Mouse (Mus musculus) spleen, adult 2 months (tissue): ENCODE results near the gene Ckap2l. TPM values are rescaled to one million over a fixed set of nuclear protein-coding genes. Genes with fewer than 3 reads are reported as not detected.

Experiments used
- DNase-seq, 2 experiments: peaks; one replicate each; pipeline versions ENCODE4 v3.0.0 to v3.0.0-alpha.2; 2012 to 2021; ENCODE audit warnings: low spot score in 2 of 2, low read depth in 1 of 2
- H3K27ac ChIP-seq: fragments of 200-500 bp; 2 replicates; pipeline ENCODE4 v1.5.1; 2012; ENCODE audit warnings: low read length, inconsistent platforms; ENCODE audit not compliant: insufficient read depth
- H3K27me3 ChIP-seq: fragments of 200-500 bp; 2 replicates; pipeline ENCODE4 v1.6.1; 2012; ENCODE audit warnings: mild to moderate bottlenecking, moderate library complexity, low read length, inconsistent platforms; ENCODE audit not compliant: control insufficient read depth, insufficient read depth
- H3K36me3 ChIP-seq: fragments of 200-500 bp; 2 replicates; pipeline ENCODE4 v1.6.1; 2012; ENCODE audit warnings: mild to moderate bottlenecking, low read length, inconsistent platforms; ENCODE audit not compliant: control insufficient read depth, insufficient read depth
- H3K4me1 ChIP-seq: fragments of 200-500 bp; 2 replicates; pipeline ENCODE4 v1.6.1; 2011; ENCODE audit warnings: inconsistent platforms; ENCODE audit not compliant: control insufficient read depth, insufficient read depth, insufficient read length
- H3K4me3 ChIP-seq: fragments of 200-500 bp; 2 replicates; pipeline ENCODE4 v1.5.1; 2011; ENCODE audit warnings: mild to moderate bottlenecking, inconsistent platforms; ENCODE audit not compliant: insufficient read depth, insufficient read length; ENCODE audit errors: extremely low read depth
- CTCF ChIP-seq: fragments of 200-500 bp; IDR thresholded peaks from 2 replicates; pipeline ENCODE4 v1.5.1; 2011; ENCODE audit warnings: mild to moderate bottlenecking, inconsistent platforms; ENCODE audit not compliant: insufficient read depth, insufficient read length, insufficient replicate concordance; ENCODE audit errors: extremely low read depth
- POLR2A ChIP-seq: fragments of 200-500 bp; IDR thresholded peaks from 2 replicates; pipeline ENCODE4 v1.6.1; 2011; ENCODE audit warnings: low read depth, low read length, inconsistent platforms
- WGBS: fragments of 180-500 bp; shearing (Covaris S2); methylation state at CpG from one replicate; pipeline ENCODE4 v1.1.7; 2018; 5-methylcytosine and 5-hydroxymethylcytosine counted together
- polyA plus RNA-seq: library from polyadenylated mRNA; depleted of rRNA; stranded (reverse); fragments of >200 nt; gene quantifications from 2 replicates; pipeline ENCODE4 v1.2.3, GENCODE M21; 2012; rRNA removed

The Ckap2l gene
- polyA plus RNA-seq, 1 experiment, result 0.84 TPM

GRCm38 (mm10) chr2:129221097-129221632 lies 75.8 kb downstream of the Ckap2l start:
- H3K36me3 ChIP-seq, result no peaks in the 10 kb centered on the region
- 53% methylated on average over 9 of the region's 9 CpGs for WGBS
- H3K4me1 ChIP-seq, result no peaks in the 10 kb centered on the region
- no peak for TF ChIP-seq POLR2A
- TF ChIP-seq CTCF, result no peak
- DNase-seq, result no peak
- H3K27ac ChIP-seq, result no peak overlapping the region
- no peaks in the 10 kb centered on the region for H3K27me3 ChIP-seq
- no peak overlapping the region for H3K4me3 ChIP-seq

- Histone ChIP-seq H3K4me1 (no peaks in the 10 kb centered on the region), H3K36me3 (no peaks in the 10 kb centered on the region), H3K4me3 (no peak overlapping the region), H3K27me3 (no peaks in the 10 kb centered on the region), H3K27ac (no peak overlapping the region)
- DNase-seq, result no peak
- WGBS, result 93% methylated on average over 4 of the region's 4 CpGs
- TF ChIP-seq POLR2A, result no peak
- TF ChIP-seq CTCF, result no peak
Measured at GRCm38 (mm10) chr2:129218537-129219105, 78.4 kb downstream of the Ckap2l start.

Other genes starting within 250 kb of the Ckap2l start
- gene Vinac1, start 249.0 kb downstream of the Ckap2l start, polyA plus RNA-seq, result 0.01 TPM in 1 of 2 replicates, not detected in the other
- 2.1 and 2.2 TPM in 2 replicates for gene Ttl, start 231.3 kb downstream of the Ckap2l start, polyA plus RNA-seq
- 22.2 and 23.9 TPM in 2 replicates for gene Polr1b, start 196.2 kb downstream of the Ckap2l start, polyA plus RNA-seq
- gene Chchd5, start 167.5 kb downstream of the Ckap2l start, polyA plus RNA-seq, result 17.8 and 20.4 TPM in 2 replicates
- gene Slc20a1, start 98.4 kb downstream of the Ckap2l start, polyA plus RNA-seq, result 29.9 and 34.8 TPM in 2 replicates
- gene Il1a, start 12.8 kb upstream of the Ckap2l start, polyA plus RNA-seq, result 0.99 and 1.3 TPM in 2 replicates
- gene Il1b, start 73.9 kb upstream of the Ckap2l start, polyA plus RNA-seq, result 5.8 and 6.4 TPM in 2 replicates
- gene F830045P16Rik, start 239.4 kb upstream of the Ckap2l start, polyA plus RNA-seq, result 0.07 TPM in 1 of 2 replicates, not detected in the other